Comparison of ENCODE assay signal across 11 mouse cellular contexts in genomic region chr6:49590927-49591631, GRCm38 (mm10).
DNase-seq lines count a peak whose midpoint lies in the region; ATAC-seq and TF ChIP-seq lines count a peak whose summit lies in the region.
"Had no signal": no experiment of that assay in that cellular context is flagged by ENCODE, and none has a peak within 500 bp of the region (broad histone marks: within the 10 kb centered on the region; RNA-seq: fewer than 3 reads in every experiment).

No protein-coding gene starts in this region.

- WGBS in forebrain, embryonic 14.5 days = 79% methylated on average over 7 of the region's 7 CpGs
- 83% methylated on average over 7 of the region's 7 CpGs for WGBS in forebrain, embryonic 13.5 days

- no peaks in the 10 kb centered on the region for H3K27me3 ChIP-seq in forebrain, embryonic 14.5 days (replicated peaks; ENCODE audit: control insufficient read depth, insufficient read depth, low read length)
- no peaks in the 10 kb centered on the region for H3K27me3 ChIP-seq in forebrain, embryonic 13.5 days
- H3K27me3 ChIP-seq: embryonic facial prominence, embryonic 13.5 days had no signal

- H3K27ac ChIP-seq in forebrain, embryonic 14.5 days (ENCODE audit: low read depth, low read length) = no peak overlapping the region
- H3K27ac ChIP-seq in forebrain, embryonic 13.5 days = no peak overlapping the region
- no peak overlapping the region for H3K27ac ChIP-seq in layer of hippocampus, adult 2 months
- no peak overlapping the region for H3K27ac ChIP-seq in gastrocnemius, adult 2 months
- H3K27ac ChIP-seq: embryonic facial prominence, embryonic 13.5 days; macrophage had no signal

- no peak for ATAC-seq in forebrain, embryonic 14.5 days
- ATAC-seq in forebrain, embryonic 13.5 days = no peak

- H3K4me2 ChIP-seq in forebrain, embryonic 14.5 days (ENCODE audit: low read length) = no peak overlapping the region
- no peak overlapping the region for H3K4me2 ChIP-seq in forebrain, embryonic 13.5 days
- H3K4me2 ChIP-seq: embryonic facial prominence, embryonic 13.5 days had no signal

- H3K4me1 ChIP-seq in forebrain, embryonic 14.5 days (ENCODE audit: control insufficient read depth, insufficient read depth, low read length) = no peaks in the 10 kb centered on the region
- no peaks in the 10 kb centered on the region for H3K4me1 ChIP-seq in forebrain, embryonic 13.5 days
- H3K4me1 ChIP-seq: embryonic facial prominence, embryonic 13.5 days had no signal

- no peaks in the 10 kb centered on the region for H3K9me3 ChIP-seq in forebrain, embryonic 14.5 days (replicated peaks; ENCODE audit: control insufficient read depth, low read length)
- no peaks in the 10 kb centered on the region for H3K9me3 ChIP-seq in forebrain, embryonic 13.5 days (replicated peaks)
- H3K9me3 ChIP-seq: embryonic facial prominence, embryonic 13.5 days had no signal

- intact Hi-C loops in gastrocnemius, adult 2 months (cut with DNase I) = no loop called here

- DNase-seq in forebrain, embryonic 14.5 days (ENCODE audit: low spot score) = peak; percentile 63
- peak; percentile 29 to 34 for DNase-seq in right cerebral cortex, adult 2 months (ENCODE audit: low spot score in 2 of 2)
- DNase-seq in right cerebral cortex, postnatal 14 days = no peak
- peak; percentile 19 to 59 for DNase-seq in layer of hippocampus, adult 2 months (ENCODE audit: low spot score in 2 of 2)
- DNase-seq in gastrocnemius, adult 2 months = no peak
- no peak for DNase-seq in neural tube, embryonic 10.5 days (ENCODE audit: extremely low spot score, low spot score)
- DNase-seq in kidney, adult 8-10 months = no peak
- DNase-seq: retina, postnatal 1 day had no signal

- no peak overlapping the region for H3K4me3 ChIP-seq in forebrain, embryonic 14.5 days (ENCODE audit: low read depth, low read length)
- no peak overlapping the region for H3K4me3 ChIP-seq in forebrain, embryonic 13.5 days
- no peak overlapping the region for H3K4me3 ChIP-seq in layer of hippocampus, adult 2 months
- no peak overlapping the region for H3K4me3 ChIP-seq in gastrocnemius, adult 2 months
- H3K4me3 ChIP-seq: embryonic facial prominence, embryonic 13.5 days had no signal

- H3K9ac ChIP-seq in forebrain, embryonic 14.5 days (ENCODE audit: low read length) = no peak overlapping the region
- H3K9ac ChIP-seq in forebrain, embryonic 13.5 days = no peak overlapping the region
- H3K9ac ChIP-seq: embryonic facial prominence, embryonic 13.5 days had no signal

- H3K36me3 ChIP-seq in forebrain, embryonic 14.5 days (ENCODE audit: control insufficient read depth, insufficient read depth, low read length) = no peaks in the 10 kb centered on the region
- no peaks in the 10 kb centered on the region for H3K36me3 ChIP-seq in forebrain, embryonic 13.5 days (ENCODE audit: poor library complexity, severe bottlenecking)
- H3K36me3 ChIP-seq: embryonic facial prominence, embryonic 13.5 days had no signal

- no peak for TF ChIP-seq CTCF in layer of hippocampus, adult 2 months (conservative IDR thresholded peaks at IDR 0.05)
- TF ChIP-seq CTCF in gastrocnemius, adult 2 months (IDR thresholded peaks at IDR 0.05) = no peak

Comparison
In these comparisons a context has a peak if more than half of its experiments do, and no peak if none do; other contexts are left out.
1. DNase-seq: peak in forebrain, embryonic 14.5 days (single experiment), right cerebral cortex, adult 2 months (2 of 2) and layer of hippocampus, adult 2 months (2 of 2); none in right cerebral cortex, postnatal 14 days (single experiment), gastrocnemius, adult 2 months (single experiment), neural tube, embryonic 10.5 days (single experiment) and kidney, adult 8-10 months (0 of 2).